Mouse (Mus musculus) central nervous system, embryonic 18 days (tissue): ENCODE measurements around the gene Ankrd35. TPM values are rescaled to one million over a fixed set of nuclear protein-coding genes. Genes with fewer than 3 reads are reported as not detected.

Experiments used
- polyA plus RNA-seq: library from polyadenylated mRNA; depleted of rRNA; stranded (reverse); fragments of >200 nt; gene quantifications from 2 replicates; pipeline ENCODE4 v1.2.3, GENCODE M21; 2012; rRNA removed

Ankrd35 gene
- 6.0 and 6.9 TPM in 2 replicates for polyA plus RNA-seq

DNA sequence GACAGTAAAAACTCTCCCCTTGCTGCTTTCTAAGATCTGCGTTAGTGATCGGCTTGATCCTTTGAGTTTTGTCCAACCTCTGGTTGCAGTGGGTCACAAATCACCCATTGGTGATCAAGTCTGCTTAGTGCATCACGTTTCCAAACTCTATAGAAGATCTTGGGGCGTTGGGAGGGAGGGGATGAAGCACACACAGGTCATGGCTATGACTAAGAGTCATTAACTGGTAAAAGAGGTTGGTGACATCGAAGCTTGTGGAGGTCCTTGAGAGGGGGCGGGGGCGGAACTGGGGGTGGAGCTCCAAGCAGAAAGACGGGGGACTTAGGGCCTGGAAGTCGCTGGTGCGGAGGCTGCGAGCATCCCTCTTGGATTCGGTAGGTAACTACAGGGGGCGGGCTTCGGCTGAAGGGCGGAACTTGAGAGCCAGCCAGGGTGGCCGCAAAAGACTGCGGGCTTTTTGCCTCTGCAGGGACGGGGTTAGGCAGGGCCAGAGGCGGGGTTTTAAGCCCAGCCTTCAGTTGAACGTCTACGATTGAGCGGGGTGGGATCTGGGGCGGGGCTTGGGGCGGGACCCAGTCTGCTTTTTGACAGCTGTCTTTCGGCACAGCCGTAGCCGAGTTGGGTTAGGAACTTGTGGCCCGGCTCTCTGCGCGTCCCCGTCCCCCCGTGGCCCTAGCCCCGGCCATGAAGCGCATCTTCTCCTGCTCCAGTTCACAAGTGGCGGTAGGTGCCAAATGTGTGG is at the start of gene Ankrd35:
TSS of gene Ankrd35 (plus strand) at position 405 of the 742 bp plus-strand sequence.

DNA sequence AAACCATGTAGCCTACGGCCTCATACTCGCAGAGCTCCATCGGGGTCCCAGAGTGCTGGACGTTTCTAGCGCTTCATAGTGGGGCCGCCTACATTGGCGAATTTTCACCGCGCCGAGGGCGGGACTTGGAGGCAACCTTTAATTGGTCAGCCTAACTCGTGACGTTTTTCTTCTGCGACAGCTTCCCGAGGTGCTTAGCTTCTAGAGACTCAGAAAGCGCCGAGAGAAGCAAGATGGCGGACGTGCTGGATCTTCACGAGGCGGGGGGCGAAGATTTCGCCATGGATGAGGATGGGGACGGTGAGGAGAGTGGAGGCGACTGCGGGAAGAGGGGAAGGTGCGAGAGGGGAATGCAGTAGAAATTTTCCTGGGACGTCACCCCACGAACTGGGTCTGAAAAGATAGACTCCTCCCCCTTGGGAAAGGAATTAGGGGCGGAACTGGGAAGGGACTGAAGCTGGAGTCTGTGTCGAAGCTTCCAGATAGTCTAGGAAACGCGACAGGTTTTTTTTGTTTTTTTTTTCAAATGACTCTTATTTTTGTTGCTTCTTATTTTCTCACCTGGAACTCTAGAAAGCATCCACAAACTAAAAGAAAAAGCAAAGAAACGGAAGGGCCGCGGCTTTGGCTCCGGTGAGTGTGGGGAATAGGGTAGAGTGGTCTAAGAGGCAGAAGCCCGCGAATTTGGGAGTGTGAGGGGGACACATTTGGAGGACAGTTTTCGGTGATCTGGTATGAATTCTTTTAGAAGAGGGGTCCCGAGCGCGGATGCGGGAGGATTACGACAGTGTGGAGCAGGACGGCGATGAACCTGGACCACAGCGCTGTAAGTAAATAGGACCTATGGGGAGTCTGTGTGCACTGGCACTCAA is 40.0 kb upstream of the Ankrd35 start, which contains the start of gene Rbm8a:
TSS of gene Rbm8a (plus strand) at position 205 of the 872 bp plus-strand sequence.

DNA sequence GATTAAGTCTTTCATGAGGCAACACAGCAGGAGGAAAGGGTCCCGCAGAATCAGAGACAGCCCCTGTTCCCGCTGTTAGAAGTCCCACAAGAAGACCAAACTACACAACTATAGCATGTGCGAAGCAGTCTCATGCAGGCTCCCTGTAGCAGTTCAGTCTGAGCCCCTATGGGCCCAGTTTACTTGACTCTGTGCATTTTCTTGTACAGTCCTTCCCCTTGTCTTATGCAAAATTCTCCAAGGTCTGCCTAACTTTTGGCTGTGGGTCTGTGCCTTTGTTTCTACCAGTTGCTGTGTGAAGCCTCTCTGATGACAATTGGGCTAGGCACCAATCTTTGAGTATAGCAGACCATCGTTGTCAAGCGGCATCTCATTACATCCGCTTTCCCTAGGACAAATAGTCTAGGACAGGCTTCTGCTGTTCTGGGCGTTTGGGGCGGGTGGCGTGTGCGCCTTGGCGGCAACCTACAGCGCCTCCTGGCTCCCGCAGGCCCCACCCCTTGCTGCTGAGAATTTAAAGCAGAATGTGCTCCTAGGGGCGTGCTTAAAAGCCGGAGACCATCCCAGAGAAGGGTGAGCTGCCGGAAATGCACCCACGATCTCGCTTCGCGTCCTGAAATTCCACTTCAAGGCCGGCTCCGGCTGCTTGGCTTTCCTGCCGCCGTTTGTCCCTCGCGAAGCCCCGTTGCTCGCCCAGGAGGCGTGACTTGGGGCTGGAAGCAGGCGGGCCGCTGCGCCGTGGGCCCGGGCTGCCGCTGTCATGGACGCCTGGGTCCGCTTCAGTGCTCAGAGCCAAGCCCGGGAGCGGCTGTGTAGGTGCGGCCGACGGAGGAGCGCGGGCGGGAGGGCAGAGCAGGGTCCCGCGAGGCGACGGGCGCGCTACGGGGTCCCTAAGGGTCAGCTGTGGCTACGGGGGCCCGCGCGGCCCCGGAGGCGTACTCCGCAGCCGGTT is 34.7 kb upstream of the Ankrd35 start, which contains the start of the genes Pex11b and Gm42957:
TSS of gene Pex11b (plus strand) at position 449 of the 952 bp plus-strand sequence.
TSS of gene Gm42957 (plus strand) at position 547 of the 952 bp plus-strand sequence.

DNA sequence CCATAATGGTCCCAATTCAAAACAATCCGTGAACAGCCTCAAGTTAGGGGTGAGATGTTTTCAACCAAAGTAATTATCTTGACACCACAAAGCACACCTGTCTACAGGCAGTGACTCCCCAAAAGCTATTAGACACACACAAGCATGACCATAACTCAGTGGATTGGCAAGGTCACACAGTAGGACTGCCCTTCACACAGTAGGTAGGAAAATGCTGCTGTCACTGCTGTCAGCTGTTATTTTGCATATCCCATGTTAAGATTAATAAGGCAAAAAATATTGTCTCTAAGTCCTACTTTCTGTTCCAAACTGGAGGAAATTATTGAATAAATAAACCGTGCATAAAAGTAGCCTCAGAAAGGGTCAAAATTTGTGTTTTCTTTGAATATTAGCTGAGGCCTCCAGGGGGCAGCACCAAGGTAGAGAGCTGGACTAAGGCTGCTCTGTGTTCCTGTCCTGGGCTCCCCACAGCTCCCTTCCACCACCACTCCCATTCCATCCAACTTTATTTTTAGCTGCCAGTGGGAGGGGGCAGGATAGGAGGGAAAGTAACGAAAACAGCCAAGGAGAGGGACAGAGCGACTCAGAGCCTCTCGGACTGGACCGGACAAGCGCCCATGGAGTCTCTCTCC is 24.8 kb upstream of the Ankrd35 start, which contains the start of gene Itga10:
TSS of gene Itga10 (plus strand) at position 567 of the 632 bp plus-strand sequence.

DNA sequence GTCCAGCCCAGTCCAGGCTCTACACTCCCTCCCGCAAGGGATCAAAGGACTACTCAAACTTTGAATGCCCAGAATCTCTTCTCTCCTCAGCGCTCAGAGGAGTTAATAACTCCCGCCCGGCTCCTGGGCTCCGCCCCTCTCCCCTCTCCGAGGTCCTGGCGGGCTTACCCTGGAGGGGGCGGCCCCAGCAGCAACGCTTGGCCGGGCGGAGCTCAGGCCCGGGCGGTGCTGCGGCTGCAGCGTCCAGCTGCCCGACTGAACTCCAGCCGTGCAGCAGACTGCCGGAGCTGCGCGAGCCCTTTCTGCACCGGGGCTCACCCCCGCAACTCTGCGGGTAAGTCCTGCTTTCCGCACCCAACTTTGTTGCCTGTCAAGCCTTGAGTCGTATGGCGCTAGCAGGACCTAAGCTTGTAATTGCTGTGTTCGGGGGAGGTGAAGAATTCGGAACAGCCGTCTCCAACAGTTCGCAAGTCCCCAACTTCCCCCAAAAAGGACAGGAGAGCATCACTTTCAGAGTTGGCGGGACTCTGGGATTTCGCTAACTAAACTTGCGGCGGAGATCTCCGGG is 26.4 kb downstream of the Ankrd35 start, which contains the start of gene Pias3:
TSS of gene Pias3 (plus strand) at position 187 of the 568 bp plus-strand sequence.

DNA sequence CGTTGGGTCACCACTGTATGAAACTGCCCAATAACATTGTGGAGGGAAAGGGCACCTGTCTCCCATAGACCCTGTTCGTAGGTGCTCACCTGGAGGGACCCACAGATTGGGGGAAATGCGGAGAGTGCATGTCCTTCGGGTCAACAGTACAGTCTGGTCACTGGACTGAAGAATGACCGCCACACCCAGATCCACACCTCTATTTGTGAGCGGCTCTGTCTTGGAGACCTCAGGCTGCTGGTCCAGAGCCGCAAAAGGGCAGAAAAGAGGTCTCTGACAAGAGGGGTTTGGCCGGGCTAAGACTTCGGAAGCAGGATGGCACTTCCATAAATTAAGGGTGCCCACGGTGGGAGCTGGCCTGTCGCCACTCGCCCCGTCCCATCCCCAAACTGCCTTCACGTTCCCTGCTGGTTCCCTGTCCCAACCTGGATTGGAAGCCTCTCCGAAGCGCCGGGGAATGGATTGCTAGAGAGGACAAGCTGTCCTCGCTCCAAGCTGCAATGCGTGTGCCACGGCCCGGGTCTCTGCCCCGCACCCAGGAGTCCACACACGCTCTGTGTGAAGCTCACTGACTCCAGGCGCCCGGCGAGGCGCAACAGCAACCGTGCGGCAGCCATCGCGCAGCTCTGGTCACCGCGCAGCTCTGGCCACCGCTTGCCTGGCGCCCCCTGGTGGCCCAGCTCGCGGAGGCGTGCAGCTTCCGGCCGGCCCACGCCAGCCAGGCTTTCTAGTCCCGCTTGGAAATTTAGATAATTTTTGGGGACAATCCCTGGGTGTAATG is 38.2 kb downstream of the Ankrd35 start, which contains the start of gene Nudt17:
TSS of gene Nudt17 (minus strand) at position 660 of the 781 bp plus-strand sequence.

DNA sequence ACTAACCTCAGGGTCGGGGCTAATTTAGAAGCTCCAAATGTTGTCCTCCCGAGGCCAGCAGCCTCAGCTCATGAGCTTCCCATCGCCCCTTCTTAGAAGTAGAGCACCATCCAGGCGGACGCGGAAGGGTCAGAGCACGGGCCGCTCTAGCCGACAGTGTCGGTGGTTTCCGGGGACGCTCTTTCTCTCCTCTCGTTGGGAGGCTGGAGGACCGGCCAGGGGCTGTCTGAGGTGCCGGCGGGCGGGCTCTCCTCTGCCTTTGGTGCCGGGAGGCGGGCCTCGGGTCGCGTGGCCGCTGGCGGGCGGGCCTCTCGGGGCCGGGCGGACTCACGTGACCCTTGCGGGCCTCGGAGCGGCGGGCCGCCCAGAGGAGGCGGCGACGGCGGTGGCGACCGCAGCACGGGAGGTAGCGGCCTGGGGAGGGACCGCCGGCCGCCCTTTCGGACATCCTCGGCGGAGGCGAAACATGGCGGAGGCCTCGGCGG is 57.5 kb downstream of the Ankrd35 start, which contains the start of the genes Polr3c and Rnf115:
TSS of gene Polr3c (minus strand) at position 286 of the 485 bp plus-strand sequence.
TSS of gene Rnf115 (plus strand) at position 322 of the 485 bp plus-strand sequence.

Other genes starting within 250 kb of the Ankrd35 start
- 0.07 TPM in 1 of 2 replicates, not detected in the other for gene BC107364, start 217.8 kb upstream of the Ankrd35 start, polyA plus RNA-seq
- 0.85 and 3.3 TPM in 2 replicates for gene Hfe2, start 145.0 kb upstream of the Ankrd35 start, polyA plus RNA-seq
- 99.8 and 117 TPM in 2 replicates for gene Txnip, start 112.2 kb upstream of the Ankrd35 start, polyA plus RNA-seq
- gene Gm16253, start 93.1 kb upstream of the Ankrd35 start, polyA plus RNA-seq, result not detected in 2 replicates
- 39.1 and 39.6 TPM in 2 replicates for gene Polr3gl, start 76.0 kb upstream of the Ankrd35 start, polyA plus RNA-seq
- gene Ankrd34a, start 73.5 kb upstream of the Ankrd35 start, polyA plus RNA-seq, result 16.7 and 17.9 TPM in 2 replicates
- gene Lix1l, start 69.0 kb upstream of the Ankrd35 start, polyA plus RNA-seq, result 76.4 and 83.1 TPM in 2 replicates
- gene Rbm8a, start 40.2 kb upstream of the Ankrd35 start, polyA plus RNA-seq, result 46.9 and 50.6 TPM in 2 replicates
- 60.0 and 60.8 TPM in 2 replicates for gene Pex11b, start 34.8 kb upstream of the Ankrd35 start, polyA plus RNA-seq
- gene Gm42957, start 34.7 kb upstream of the Ankrd35 start, polyA plus RNA-seq, result 0.25 and 0.31 TPM in 2 replicates
- 4.6 and 6.8 TPM in 2 replicates for gene Itga10, start 24.5 kb upstream of the Ankrd35 start, polyA plus RNA-seq
- 28.0 and 28.3 TPM in 2 replicates for gene Pias3, start 26.3 kb downstream of the Ankrd35 start, polyA plus RNA-seq
- 8.0 and 9.7 TPM in 2 replicates for gene Nudt17, start 38.4 kb downstream of the Ankrd35 start, polyA plus RNA-seq
- gene Polr3c, start 57.5 kb downstream of the Ankrd35 start, polyA plus RNA-seq, result 36.6 and 37.6 TPM in 2 replicates
- 43.3 and 47.7 TPM in 2 replicates for gene Rnf115, start 57.5 kb downstream of the Ankrd35 start, polyA plus RNA-seq
- 0.08 and 0.16 TPM in 2 replicates for gene Pdzk1, start 159.2 kb downstream of the Ankrd35 start, polyA plus RNA-seq
- not detected in 2 replicates for gene Cd160, start 159.2 kb downstream of the Ankrd35 start, polyA plus RNA-seq
- 1.5 and 1.6 TPM in 2 replicates for gene Gja5, start 234.6 kb downstream of the Ankrd35 start, polyA plus RNA-seq
- 15.2 and 16.1 TPM in 2 replicates for gene Gpr89, start 235.2 kb downstream of the Ankrd35 start, polyA plus RNA-seq